Mouse (Mus musculus) lung, postnatal 10 days (tissue): ENCODE measurements around the gene Sdccag8.

ENCODE experiments used
- DNase-seq: peaks from one replicate; pipeline ENCODE4 v3.0.0; 2021

Sdccag8 gene

DNA sequence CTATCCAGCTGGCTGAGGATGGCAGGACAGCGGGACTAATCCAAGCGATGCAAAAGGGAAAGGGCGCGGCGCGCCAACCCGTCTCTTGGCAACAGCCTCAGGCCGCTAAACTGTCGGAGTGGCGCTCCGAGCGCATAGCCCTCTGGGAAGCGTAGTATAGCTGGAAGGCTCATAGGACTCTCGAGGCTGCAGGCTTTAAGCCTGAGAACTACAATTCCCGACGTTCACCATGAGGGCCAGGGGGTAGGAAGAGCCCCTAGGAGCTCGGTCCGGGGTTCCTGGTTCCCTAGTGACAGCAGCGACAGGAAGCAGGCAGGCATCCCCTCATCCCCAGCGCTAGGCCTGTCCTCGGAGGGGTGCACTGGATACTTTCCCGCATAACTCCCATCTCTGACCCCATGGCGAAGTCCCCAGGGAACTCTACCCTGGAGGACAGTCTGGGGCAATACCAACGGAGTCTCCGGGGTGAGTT, at the start of gene Sdccag8:
Gene Sdccag8 (plus strand): TSS at position 70 of the 472 bp plus-strand sequence.
- DNase-seq: peak; percentile 97

GRCm38 (mm10) chr1:176774533-176774932, 39.9 kb upstream of the Sdccag8 start:
- no peak for DNase-seq

DNA sequence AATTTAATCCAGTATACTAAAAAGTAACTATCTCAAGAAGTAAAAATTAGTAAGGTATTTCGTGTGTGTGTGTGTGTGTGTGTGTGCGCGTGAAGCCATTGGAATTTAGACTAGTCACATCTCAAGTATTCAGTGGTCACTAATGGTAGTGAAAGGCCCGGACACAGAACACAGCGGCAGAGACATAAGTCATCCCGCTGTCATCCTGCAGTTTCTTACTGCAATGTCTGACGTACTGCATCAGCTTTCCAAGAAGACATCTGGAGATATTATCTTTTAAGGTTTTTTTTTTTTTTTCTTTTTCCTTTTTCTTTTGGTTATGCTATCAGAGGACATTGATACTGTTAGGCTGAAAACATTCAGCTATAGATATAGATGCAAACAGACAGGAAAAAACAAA, 25.1 kb upstream of the Sdccag8 start:
- DNase-seq: no peak

- DNase-seq: no peak
Measured at GRCm38 (mm10) chr1:176792175-176792574, 22.3 kb upstream of the Sdccag8 start.

- DNase-seq: no peak
Measured at GRCm38 (mm10) chr1:176798673-176799072, 15.8 kb upstream of the Sdccag8 start.

- peak; percentile 73 for DNase-seq
Measured at GRCm38 (mm10) chr1:176800728-176801365, 13.6 kb upstream of the Sdccag8 start.

DNA sequence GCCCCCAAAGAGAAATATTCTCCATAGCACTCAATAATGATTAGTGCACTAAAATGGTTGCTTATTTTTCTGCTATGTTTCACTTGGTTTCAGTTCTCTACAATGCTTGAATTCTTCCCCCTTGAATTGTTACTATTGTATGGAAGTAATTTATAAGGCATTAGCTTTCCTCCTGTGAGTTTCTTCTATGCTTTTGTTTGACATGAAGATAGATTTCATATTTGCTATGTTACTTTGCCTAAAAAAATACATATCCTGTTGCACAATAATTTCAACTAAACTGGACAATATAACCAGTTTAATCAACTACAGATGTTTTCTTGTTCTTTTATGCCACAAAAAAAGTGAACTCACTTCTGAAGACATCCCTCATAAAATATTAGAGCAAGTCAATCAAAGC, 4.3 kb upstream of the Sdccag8 start:
- no peak for DNase-seq

GRCm38 (mm10) chr1:176811892-176812291, 2.6 kb upstream of the Sdccag8 start:
- no peak for DNase-seq

DNA sequence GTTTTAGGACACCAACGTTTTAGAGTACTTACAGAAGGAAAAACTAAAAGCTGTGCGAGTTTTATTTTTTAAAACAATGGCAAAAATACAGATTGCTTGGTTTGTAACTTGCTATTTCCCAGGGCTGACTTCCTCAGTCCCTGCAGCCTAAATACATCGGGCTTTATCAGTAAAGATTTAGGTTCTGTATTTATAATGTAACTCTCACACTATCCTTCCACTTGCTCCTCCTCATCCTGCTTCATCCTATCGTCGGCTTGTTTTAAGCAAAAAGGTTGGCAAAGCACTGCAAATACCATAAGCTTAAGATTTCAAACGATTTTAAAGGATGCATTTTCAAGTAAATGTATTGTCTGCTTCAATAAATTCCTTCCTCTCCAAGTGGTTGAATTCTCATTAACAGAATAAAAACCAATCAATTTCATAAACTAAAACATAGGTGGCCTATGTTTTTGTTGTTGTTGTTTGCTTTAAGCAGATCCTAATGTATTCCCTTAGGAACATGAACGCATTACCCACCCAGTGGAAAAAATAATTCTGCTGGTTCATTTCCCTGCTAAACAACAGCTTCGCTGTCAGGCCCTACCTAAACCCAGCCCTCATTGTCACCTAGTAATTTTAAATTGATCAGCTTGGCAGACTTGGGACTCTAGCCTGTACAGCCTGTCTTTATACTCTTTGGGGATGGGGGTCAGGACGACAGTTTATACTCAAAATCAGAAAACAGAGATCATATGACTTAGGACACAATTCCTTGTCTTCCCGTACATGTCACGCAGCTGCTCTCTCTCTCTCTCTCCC, 1.8 kb upstream of the Sdccag8 start:
- DNase-seq: no peak

DNA sequence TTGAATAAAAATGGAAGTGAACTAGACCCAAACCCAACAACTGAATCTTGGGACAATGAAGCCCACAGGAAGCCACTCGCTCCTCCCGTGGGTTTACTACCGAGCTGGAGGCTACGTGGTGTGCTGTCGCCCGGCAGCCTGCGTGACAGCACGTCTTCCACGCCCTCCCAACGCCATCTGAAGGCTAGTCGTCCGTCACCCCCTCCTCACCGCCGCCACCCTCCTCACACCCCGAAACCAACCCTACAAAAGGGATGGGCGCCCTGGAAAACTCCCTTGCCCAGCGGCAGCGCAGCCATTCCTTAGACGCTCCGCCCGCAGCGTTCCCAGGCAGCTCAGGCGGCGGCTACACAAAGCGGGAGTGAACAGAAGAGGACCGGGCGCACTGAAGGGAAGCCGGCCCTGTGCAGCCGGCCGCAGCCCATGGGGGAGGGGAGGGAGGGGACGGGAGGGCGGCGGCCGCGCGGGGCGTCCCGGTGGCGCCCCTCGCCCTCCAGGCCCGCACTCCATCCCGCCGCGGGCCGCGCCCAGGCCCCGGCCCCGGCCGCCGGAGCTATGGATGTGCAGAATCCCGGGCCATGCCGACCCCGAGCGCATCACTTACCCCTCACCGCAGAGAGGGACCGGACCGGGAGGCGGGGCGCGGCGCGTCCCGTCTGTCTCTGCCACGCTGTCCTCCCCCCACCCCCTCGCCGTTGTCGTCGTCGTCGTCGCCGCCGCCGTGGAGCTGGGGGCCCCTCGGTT, 996 bp upstream of the Sdccag8 start:
- peak; percentile 79 for DNase-seq

GRCm38 (mm10) chr1:176814036-176814420, 432 bp upstream of the Sdccag8 start, which contains the start of gene Cep170:
Gene Cep170, minus strand, starts transcription at chr1:176814067.
- peak; percentile 97 for DNase-seq

GRCm38 (mm10) chr1:176816728-176817127, 2.3 kb downstream of the Sdccag8 start:
- DNase-seq: no peak

DNA sequence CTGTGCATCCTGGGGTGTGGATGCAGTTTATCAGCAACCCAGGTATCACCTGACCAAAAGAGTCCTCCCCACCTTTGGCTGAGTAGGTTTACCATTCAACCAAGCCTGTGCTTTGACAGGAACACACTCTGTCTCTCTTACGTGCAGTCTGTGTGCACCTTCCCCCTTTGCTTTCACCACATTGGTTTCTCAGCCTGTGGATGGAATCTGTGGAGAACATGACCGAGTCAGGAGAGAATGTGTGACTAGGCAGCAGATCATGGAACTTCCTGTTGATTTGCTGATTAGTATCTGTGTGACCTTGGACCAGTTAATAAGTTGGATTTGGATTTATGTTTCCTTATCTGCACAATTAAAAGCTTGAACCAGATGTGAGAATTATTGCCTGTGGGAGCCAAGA, 3.7 kb downstream of the Sdccag8 start:
- no peak for DNase-seq

- DNase-seq: peak; percentile 69
Measured at GRCm38 (mm10) chr1:176818763-176819162, 4.3 kb downstream of the Sdccag8 start.

DNA sequence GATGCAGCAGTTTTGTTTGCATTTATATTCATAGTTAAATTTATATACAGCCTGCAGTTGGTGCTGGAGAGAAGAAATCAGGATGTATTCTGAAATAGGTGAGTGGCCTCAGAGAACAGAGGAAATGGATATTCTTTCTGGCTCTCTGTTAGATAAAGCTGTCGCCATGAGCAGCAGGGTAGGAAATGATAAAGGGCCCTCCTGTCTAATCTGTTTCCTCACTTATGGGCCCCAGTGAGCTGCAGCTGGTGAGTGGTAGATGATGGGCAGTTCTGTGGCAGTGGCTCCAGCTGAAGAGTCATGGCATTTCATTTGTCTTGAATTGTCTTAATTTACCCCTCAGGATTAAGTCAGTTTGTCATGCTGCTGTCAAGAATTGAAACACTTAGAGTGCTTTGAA, 7.5 kb downstream of the Sdccag8 start:
- DNase-seq: no peak

DNA sequence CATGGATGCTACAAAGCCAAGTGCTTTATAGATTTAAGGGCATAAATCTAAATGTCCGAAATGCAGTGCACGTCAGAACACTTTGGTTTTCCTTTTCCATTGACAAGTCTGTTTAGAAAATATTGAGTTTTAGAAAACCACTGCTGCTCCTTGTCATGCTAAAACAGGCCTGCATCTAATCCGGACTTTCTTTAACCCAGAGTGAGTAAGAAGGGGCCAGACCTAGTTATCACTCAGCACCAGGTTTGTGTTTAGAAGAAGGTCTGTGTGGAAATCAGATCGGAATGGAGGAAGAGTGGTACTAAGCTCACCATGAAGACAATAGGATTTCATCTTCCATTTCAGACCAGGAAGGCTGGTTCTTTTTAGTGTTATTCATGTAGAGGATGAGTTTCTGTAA, 8.5 kb downstream of the Sdccag8 start:
- DNase-seq: no peak

DNA sequence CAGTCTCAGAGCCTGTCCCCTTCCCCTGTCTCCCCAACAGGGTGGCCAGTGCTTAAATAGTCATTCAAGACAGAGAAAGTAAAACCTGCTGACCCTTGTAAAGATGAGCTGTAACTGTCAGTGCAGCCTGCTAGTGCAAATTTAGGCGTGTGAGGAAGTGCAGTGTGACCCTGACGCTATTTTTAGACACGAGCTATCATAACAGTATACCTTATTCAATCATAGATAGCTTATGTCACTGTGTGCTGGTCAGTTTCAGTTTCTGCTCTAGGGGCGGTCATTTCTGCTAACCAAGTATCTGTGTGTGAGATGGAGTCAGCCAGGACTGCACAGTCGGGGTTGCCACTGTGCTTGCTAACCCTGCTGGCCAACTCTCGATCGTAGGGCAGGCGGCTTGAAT, 9.4 kb downstream of the Sdccag8 start:
- DNase-seq: peak; percentile 12

- no peak for DNase-seq
Measured at GRCm38 (mm10) chr1:176824611-176825010, 10.2 kb downstream of the Sdccag8 start.

- no peak for DNase-seq
Measured at GRCm38 (mm10) chr1:176825084-176825483, 10.6 kb downstream of the Sdccag8 start.

GRCm38 (mm10) chr1:176826186-176826585, 11.7 kb downstream of the Sdccag8 start:
- DNase-seq: peak; percentile 51

DNA sequence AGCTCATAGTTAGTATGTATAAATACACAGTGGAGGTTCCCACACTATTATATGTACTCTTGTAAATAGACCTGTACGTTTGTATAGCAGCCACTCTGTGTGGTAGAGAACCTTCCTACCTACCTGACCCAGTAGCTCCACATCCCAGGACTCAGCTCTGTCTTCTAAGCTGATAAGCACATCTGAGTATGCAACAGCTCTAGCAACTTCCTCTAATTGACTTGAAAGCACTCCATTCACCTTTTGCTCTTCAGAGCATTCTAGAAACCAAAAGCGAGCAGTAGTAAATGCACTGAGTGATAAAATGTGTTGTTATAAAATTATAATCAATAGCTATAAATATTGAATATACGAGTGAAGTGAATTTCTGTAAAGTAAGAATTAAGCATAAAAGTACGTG, 12.5 kb downstream of the Sdccag8 start:
- no peak for DNase-seq

GRCm38 (mm10) chr1:176827365-176827764, 12.9 kb downstream of the Sdccag8 start:
- DNase-seq: peak; percentile 27

DNA sequence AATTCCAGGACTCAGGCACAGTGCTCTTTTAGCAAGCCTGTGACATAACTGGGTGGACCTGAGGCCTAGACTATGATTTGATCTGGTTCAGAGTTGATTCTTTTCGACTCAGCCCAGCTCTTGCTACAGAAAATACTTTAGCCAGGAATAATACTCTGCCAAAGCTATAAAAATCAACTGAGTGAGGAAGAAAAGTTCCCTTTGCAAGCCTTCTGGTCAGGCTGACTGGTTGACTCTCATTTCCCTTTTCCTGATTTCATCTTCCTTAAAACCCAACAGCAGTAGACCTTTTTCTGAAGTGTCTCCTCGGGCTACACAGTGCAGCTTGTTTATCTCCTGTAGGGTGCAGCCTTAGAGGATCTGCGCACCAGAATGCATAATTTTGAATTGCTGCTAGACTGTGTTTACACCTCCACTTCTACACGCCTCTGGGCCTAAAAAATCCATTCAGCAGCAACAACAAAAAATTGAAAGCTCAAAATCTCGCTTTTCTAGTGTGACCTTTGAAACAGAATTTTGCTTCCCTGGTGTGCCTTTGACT, 13.6 kb downstream of the Sdccag8 start:
- no peak for DNase-seq
